ENCODE assay signal across 8 mouse cellular contexts in the genomic region with DNA sequence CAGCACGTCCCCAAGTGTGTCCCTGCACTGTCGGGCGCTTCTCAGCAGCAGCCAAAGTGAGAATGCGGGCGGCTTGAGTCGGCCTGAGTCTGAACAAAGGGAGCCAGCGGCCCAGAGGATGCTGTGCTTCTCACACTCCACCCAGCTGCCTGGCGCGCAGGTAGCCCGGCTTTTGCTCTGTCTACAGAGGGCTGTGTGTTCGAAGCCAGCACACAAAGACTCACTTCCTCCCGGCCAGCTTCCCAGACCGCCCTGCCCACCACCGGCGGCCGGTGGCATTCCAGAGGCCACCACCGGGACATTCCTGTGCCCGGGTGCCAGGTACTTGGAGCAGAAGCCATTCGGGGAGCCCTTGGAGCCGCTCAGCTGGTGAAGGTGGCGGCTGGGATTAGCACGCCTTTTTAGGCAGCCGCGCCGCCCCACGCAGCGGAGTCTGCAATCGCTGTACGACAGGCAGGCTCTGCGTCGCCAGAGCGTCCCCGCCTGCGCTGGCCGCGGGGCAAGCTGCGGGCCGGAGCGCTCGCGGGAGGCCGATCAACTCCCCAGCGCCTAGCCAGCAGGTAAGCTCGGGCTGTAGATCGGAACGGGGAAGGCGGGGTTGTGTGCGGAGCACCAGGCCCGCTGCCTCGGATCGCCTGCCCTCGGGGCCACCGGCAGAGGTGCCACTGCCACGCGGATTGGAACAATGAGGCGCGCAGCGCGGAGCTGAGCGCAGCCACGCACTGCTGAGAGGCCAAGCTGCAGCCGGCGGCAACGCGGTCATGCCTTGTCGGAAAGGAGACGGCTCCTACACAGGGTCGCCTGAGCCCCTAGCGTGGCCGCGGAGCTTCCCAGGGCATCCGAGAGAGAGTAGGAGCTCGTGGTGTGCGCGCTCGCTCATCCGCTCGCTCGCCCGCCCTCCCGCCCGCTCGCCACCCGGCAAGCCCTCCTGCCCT. TPM values are rescaled to one million over a fixed set of nuclear protein-coding genes. Genes with fewer than 3 reads are reported as not detected.
A peak's percentile ranks its signal among the peaks of the same experiment; 100 is the strongest.
DNase-seq lines count a peak whose midpoint lies in the region; ATAC-seq lines count a peak whose summit lies in the region.

A gene (plus strand): TSS at position 133 of the 935 bp plus-strand sequence.

- no peak within 1 kb of the TSS for H3K27ac ChIP-seq in heart, embryonic 16.5 days (ENCODE audit: low read length)

- intact Hi-C loops in left cerebral cortex, postnatal 10 days (cut with DNase I), result loop anchor here (10.0 kb wide), 1 partner anchor 151 kb away; no protein-coding TSS in a partner anchor

- DNase-seq in lung, postnatal 10 days, result peak; percentile 3
- DNase-seq in lung, postnatal 14 days, result no peak
- DNase-seq in embryo, embryonic 10 days (ENCODE audit: low spot score), result peak; percentile 65
- peak; percentile 56 to 67 for DNase-seq in left cerebral cortex, postnatal 10 days (ENCODE audit: extremely low spot score in 1 of 2, low spot score in 2 of 2)
- peak; percentile 82 for DNase-seq in neural tube, embryonic 10.5 days (ENCODE audit: extremely low spot score, low spot score)
- DNase-seq in urinary bladder, postnatal 10 days (ENCODE audit: low spot score), result no peak
- DNase-seq in gastrocnemius, adult 8-10 months (ENCODE audit: low spot score in 2 of 2), result no peak

- peak within 1 kb of the TSS; percentile 55 for H3K4me3 ChIP-seq in heart, embryonic 16.5 days (ENCODE audit: low read length)

- peak; percentile 23; the same call in 1 of the 2 replicates for ATAC-seq in heart, embryonic 16.5 days (replicated peaks; ENCODE audit: extremely low read depth, insufficient read depth, low FRiP score)

- WGBS in heart, embryonic 16.5 days, result under 1% methylated on average over 79 of the region's 84 CpGs

- peak within 1 kb of the TSS; percentile 38; the same call in 1 of the 2 replicates for H3K9ac ChIP-seq in heart, embryonic 16.5 days (ENCODE audit: low read length)

- H3K27me3 ChIP-seq in heart, embryonic 16.5 days (ENCODE audit: control insufficient read depth, insufficient read depth, low read length), result peaks cover 37% of the 10 kb centered on the region

- no peaks in the 10 kb centered on the region for H3K9me3 ChIP-seq in heart, embryonic 16.5 days (replicated peaks; ENCODE audit: control insufficient read depth, low read length)

- H3K4me2 ChIP-seq in heart, embryonic 16.5 days (ENCODE audit: low read depth, low read length), result peak within 1 kb of the TSS; percentile 81

- no peaks in the 10 kb centered on the region for H3K36me3 ChIP-seq in heart, embryonic 16.5 days (ENCODE audit: control insufficient read depth, insufficient read depth)

- 0 out of 2 replicates have a peak, but pooled peaks cover 2% of the 10 kb centered on the region for H3K4me1 ChIP-seq in heart, embryonic 16.5 days (ENCODE audit: control insufficient read depth, insufficient read depth, low read length)

RNA-seq across cellular contexts. Expression of the gene that starts here (rescaled TPM):
- 0.22 and 0.37 TPM in 2 replicates for polyA plus RNA-seq in heart, embryonic 16.5 days (2015; fragmentation: Nextera tagmentation; extraction: Ambion mirVana)
- 10 to 100 TPM; 63.8 to 75.3 TPM for total RNA-seq in left cerebral cortex, postnatal 10 days (2021)
- not detected for total RNA-seq in gastrocnemius, adult 8-10 months (2022)

Comparison
In these comparisons a context has a peak if more than half of its experiments do, and no peak if none do; other contexts are left out.
1. RNA of the gene that starts here (total RNA-seq): 63.8 to 75.3 TPM in left cerebral cortex, postnatal 10 days; not detected in gastrocnemius, adult 8-10 months; every median in the first group is over 10 times any median in the second.
2. DNase-seq: peak in lung, postnatal 10 days (single experiment), embryo, embryonic 10 days (single experiment), left cerebral cortex, postnatal 10 days (2 of 2) and neural tube, embryonic 10.5 days (single experiment); none in lung, postnatal 14 days (single experiment), urinary bladder, postnatal 10 days (single experiment) and gastrocnemius, adult 8-10 months (0 of 2).
3. Peak in ATAC-seq, H3K4me3 ChIP-seq, H3K9ac ChIP-seq and H3K4me2 ChIP-seq in heart, embryonic 16.5 days; RNA of the gene not detected or under 1 TPM.